Mouse (Mus musculus) heart, postnatal 0 days (tissue): Measurements from ENCODE around the gene Zfp369.

ENCODE experiments used
- CTCF ChIP-seq: IDR thresholded peaks from 2 replicates; pipeline ENCODE4 v1.5.1; 2016; ENCODE audit warnings: antibody characterized with exemption, control low read depth, low read depth
- EP300 ChIP-seq: IDR thresholded peaks from 2 replicates; pipeline ENCODE4 v1.6.1; 2016; ENCODE audit warnings: antibody characterized with exemption, low read depth

DNA sequence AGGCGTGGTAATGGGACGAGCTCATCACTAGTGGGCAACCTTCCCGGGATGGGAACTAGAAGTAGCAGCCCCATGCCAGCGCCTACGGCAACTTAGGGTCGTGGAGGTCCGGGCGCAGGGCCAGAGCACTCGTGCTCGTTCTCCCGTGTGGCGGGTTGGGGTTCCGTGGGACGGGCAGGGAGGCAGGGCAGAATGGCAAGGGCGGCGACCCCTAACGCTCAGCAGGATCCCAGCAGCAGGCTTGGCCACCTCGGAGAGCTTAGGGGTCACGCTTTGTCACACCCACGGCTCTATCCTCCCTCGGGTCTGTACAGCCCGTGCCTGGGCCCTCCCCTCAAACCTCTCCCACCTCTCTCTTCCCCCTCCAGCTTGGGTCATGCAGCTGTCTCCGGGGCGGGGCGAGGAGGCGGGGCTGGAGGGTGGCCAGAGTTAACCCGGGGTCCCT, 32.7 kb downstream of the Zfp369 start:
- no peak for TF ChIP-seq CTCF
- TF ChIP-seq EP300, result no peak
